In genomic region chr14:54409980-54410810, GRCm38 (mm10) we compare ENCODE assay signal across 8 mouse cellular contexts. TPM values are rescaled to one million over a fixed set of nuclear protein-coding genes. Genes with fewer than 3 reads are reported as not detected.
DNase-seq lines count a peak whose midpoint lies in the region; ATAC-seq and TF ChIP-seq lines count a peak whose summit lies in the region.

No protein-coding gene starts in this region.

- H3K4me3 ChIP-seq in embryonic facial prominence, embryonic 15.5 days (replicated peaks) = no peak overlapping the region
- peak overlapping the region; percentile 10; the same call in 1 of the 2 replicates for H3K4me3 ChIP-seq in intestine, embryonic 14.5 days (ENCODE audit: low read depth, low read length)
- H3K4me3 ChIP-seq in liver, postnatal 0 days (ENCODE audit: low read depth, low read length) = peak overlapping the region; percentile 4; the same call in 1 of the 2 replicates

- peak; percentile 15; the same call in 1 of the 2 replicates for TF ChIP-seq CTCF in liver, postnatal 0 days (IDR thresholded peaks at IDR 0.05; ENCODE audit: low read depth)

- peaks cover 25% of the 10 kb centered on the region for H3K4me1 ChIP-seq in embryonic facial prominence, embryonic 15.5 days
- peaks cover 15% of the 10 kb centered on the region for H3K4me1 ChIP-seq in intestine, embryonic 14.5 days (replicated peaks; ENCODE audit: control insufficient read depth, insufficient read depth, low read length)
- peaks cover 25% of the 10 kb centered on the region for H3K4me1 ChIP-seq in liver, postnatal 0 days (ENCODE audit: insufficient read depth)

- no peak overlapping the region for H3K9ac ChIP-seq in embryonic facial prominence, embryonic 15.5 days
- H3K9ac ChIP-seq in intestine, embryonic 14.5 days (ENCODE audit: low read length) = peak overlapping the region; percentile 17; the same call in 1 of the 2 replicates
- H3K9ac ChIP-seq in liver, postnatal 0 days (replicated peaks) = peak overlapping the region; percentile 46; the same call in 1 of the 2 replicates

- 0 out of 2 replicates have a peak, but pooled peaks cover under 1% of the 10 kb centered on the region for H3K27me3 ChIP-seq in embryonic facial prominence, embryonic 15.5 days
- no peaks in the 10 kb centered on the region for H3K27me3 ChIP-seq in intestine, embryonic 14.5 days (replicated peaks; ENCODE audit: control insufficient read depth, insufficient read depth, low read length)
- no peaks in the 10 kb centered on the region for H3K27me3 ChIP-seq in liver, postnatal 0 days (ENCODE audit: insufficient read depth, low read length)

- peak; percentile 67 for DNase-seq in ES-CJ7 (ENCODE audit: low read depth, low spot score)
- no peak for DNase-seq in intestine, embryonic 14.5 days (ENCODE audit: low spot score)
- DNase-seq in liver, postnatal 0 days = no peak
- peak; percentile 34 for DNase-seq in skeletal muscle tissue, adult 2 months (ENCODE audit: low read depth, low spot score)
- no peak for DNase-seq in layer of hippocampus, adult 9-10 months (ENCODE audit: low spot score)
- DNase-seq in right cerebral cortex, postnatal 14 days = no peak
- DNase-seq in T-cell, adult 2 months (ENCODE audit: low spot score) = no peak

- no peaks in the 10 kb centered on the region for H3K36me3 ChIP-seq in embryonic facial prominence, embryonic 15.5 days
- H3K36me3 ChIP-seq in intestine, embryonic 14.5 days (ENCODE audit: control insufficient read depth, insufficient read depth, low read length) = no peaks in the 10 kb centered on the region
- peaks cover 4% of the 10 kb centered on the region; the same call in 1 of the 2 replicates for H3K36me3 ChIP-seq in liver, postnatal 0 days (replicated peaks; ENCODE audit: insufficient read depth, low read length)

- 38% methylated on average over 17 of the region's 17 CpGs for WGBS in embryonic facial prominence, embryonic 15.5 days
- 36% methylated on average over 17 of the region's 17 CpGs for WGBS in intestine, embryonic 14.5 days
- WGBS in liver, postnatal 0 days (ENCODE audit: insufficient replicate concordance) = 21% methylated on average over 17 of the region's 17 CpGs

- no peaks in the 10 kb centered on the region for H3K9me3 ChIP-seq in embryonic facial prominence, embryonic 15.5 days (replicated peaks)
- no peaks in the 10 kb centered on the region for H3K9me3 ChIP-seq in intestine, embryonic 14.5 days (ENCODE audit: control insufficient read depth, low read length)
- H3K9me3 ChIP-seq in liver, postnatal 0 days (ENCODE audit: low read length) = no peaks in the 10 kb centered on the region

- peak overlapping the region; percentile 51 for H3K27ac ChIP-seq in embryonic facial prominence, embryonic 15.5 days (replicated peaks)
- H3K27ac ChIP-seq in intestine, embryonic 14.5 days (ENCODE audit: low read depth) = peak overlapping the region; percentile 90
- H3K27ac ChIP-seq in liver, postnatal 0 days (ENCODE audit: low read depth) = peak overlapping the region; percentile 82

- no peak overlapping the region; the same call in 1 of the 2 replicates for H3K4me2 ChIP-seq in embryonic facial prominence, embryonic 15.5 days (replicated peaks)
- peak overlapping the region; percentile 40 for H3K4me2 ChIP-seq in intestine, embryonic 14.5 days (ENCODE audit: low read length)
- H3K4me2 ChIP-seq in liver, postnatal 0 days (ENCODE audit: low read depth, low read length) = peak overlapping the region; percentile 60

- no peak for TF ChIP-seq EP300 in liver, postnatal 0 days (IDR thresholded peaks at IDR 0.05; ENCODE audit: low read depth)

- ATAC-seq in embryonic facial prominence, embryonic 15.5 days (ENCODE audit: insufficient number of reproducible peaks, low FRiP score, low TSS enrichment, low read depth) = no peak
- ATAC-seq in intestine, embryonic 14.5 days (replicated peaks; ENCODE audit: low FRiP score, low TSS enrichment, low read depth) = peak; percentile 79
- peak; percentile 46 for ATAC-seq in liver, postnatal 0 days

RNA-seq across cellular contexts. Expression of gene Slc7a7, which starts 7.4 kb away (rescaled TPM):
- polyA plus RNA-seq in embryonic facial prominence, embryonic 15.5 days (2015; fragmentation: Nextera tagmentation; extraction: Ambion mirVana) = 8.1 and 9.3 TPM in 2 replicates
- 19.3 and 21.5 TPM in 2 replicates for polyA plus RNA-seq in intestine, embryonic 14.5 days (2014; fragmentation: Nextera tagmentation; extraction: Ambion mirVana)
- polyA plus RNA-seq in liver, postnatal 0 days (2015; fragmentation: Nextera tagmentation; extraction: Ambion mirVana) = 5.0 and 5.1 TPM in 2 replicates

RNA-seq across cellular contexts. Expression of gene Mrpl52, which starts 16.5 kb away (rescaled TPM):
- polyA plus RNA-seq in embryonic facial prominence, embryonic 15.5 days (2015; fragmentation: Nextera tagmentation; extraction: Ambion mirVana) = 228 and 231 TPM in 2 replicates
- polyA plus RNA-seq in intestine, embryonic 14.5 days (2014; fragmentation: Nextera tagmentation; extraction: Ambion mirVana) = 316 and 324 TPM in 2 replicates
- polyA plus RNA-seq in liver, postnatal 0 days (2015; fragmentation: Nextera tagmentation; extraction: Ambion mirVana) = 261 and 284 TPM in 2 replicates

RNA-seq across cellular contexts. Expression of gene Mmp14, which starts 21.2 kb away (rescaled TPM):
- 253 and 259 TPM in 2 replicates for polyA plus RNA-seq in embryonic facial prominence, embryonic 15.5 days (2015; fragmentation: Nextera tagmentation; extraction: Ambion mirVana)
- polyA plus RNA-seq in intestine, embryonic 14.5 days (2014; fragmentation: Nextera tagmentation; extraction: Ambion mirVana) = 129 and 133 TPM in 2 replicates
- polyA plus RNA-seq in liver, postnatal 0 days (2015; fragmentation: Nextera tagmentation; extraction: Ambion mirVana) = 38.1 and 39.8 TPM in 2 replicates

RNA-seq across cellular contexts. Expression of gene Oxa1l, which starts 49.6 kb away (rescaled TPM):
- polyA plus RNA-seq in embryonic facial prominence, embryonic 15.5 days (2015; fragmentation: Nextera tagmentation; extraction: Ambion mirVana) = 39.1 and 44.4 TPM in 2 replicates
- polyA plus RNA-seq in intestine, embryonic 14.5 days (2014; fragmentation: Nextera tagmentation; extraction: Ambion mirVana) = 57.0 and 59.4 TPM in 2 replicates
- 27.4 and 28.9 TPM in 2 replicates for polyA plus RNA-seq in liver, postnatal 0 days (2015; fragmentation: Nextera tagmentation; extraction: Ambion mirVana)

RNA-seq across cellular contexts. Expression of gene Lrp10, which starts 53.7 kb away (rescaled TPM):
- polyA plus RNA-seq in embryonic facial prominence, embryonic 15.5 days (2015; fragmentation: Nextera tagmentation; extraction: Ambion mirVana) = 48.1 and 49.3 TPM in 2 replicates
- 43.7 and 50.7 TPM in 2 replicates for polyA plus RNA-seq in intestine, embryonic 14.5 days (2014; fragmentation: Nextera tagmentation; extraction: Ambion mirVana)
- polyA plus RNA-seq in liver, postnatal 0 days (2015; fragmentation: Nextera tagmentation; extraction: Ambion mirVana) = 20.9 and 25.3 TPM in 2 replicates

Comparison
In these comparisons a context has a peak if more than half of its experiments do, and no peak if none do; other contexts are left out.
1. DNase-seq: peak in ES-CJ7 (single experiment) and skeletal muscle tissue, adult 2 months (single experiment); none in intestine, embryonic 14.5 days (single experiment), liver, postnatal 0 days (single experiment), layer of hippocampus, adult 9-10 months (single experiment), right cerebral cortex, postnatal 14 days (single experiment) and T-cell, adult 2 months (single experiment).
2. Peak in every context shown above with its lines, with median percentiles within 50 percentile points of each other: H3K27ac ChIP-seq.